Mouse (Mus musculus) myocyte (in vitro differentiated cells): Measurements from ENCODE around the gene Mogat2. TPM values are rescaled to one million over a fixed set of nuclear protein-coding genes. Genes with fewer than 3 reads are reported as not detected.

Experiments used
- H3K27me3 ChIP-seq: one replicate; pipeline ENCODE4 v1.6.1; 2011; ENCODE audit not compliant: control insufficient read depth, insufficient read depth, insufficient read length
- H3K36me3 ChIP-seq: one replicate; pipeline ENCODE4 v1.6.1; 2011; ENCODE audit not compliant: control insufficient read depth, insufficient read depth
- H3K4me2 ChIP-seq: one replicate; pipeline ENCODE4 v1.6.1; 2011; ENCODE audit warnings: low read depth, control low read depth
- H3K4me3 ChIP-seq: one replicate; pipeline ENCODE4 v1.5.1; 2011; ENCODE audit warnings: mild to moderate bottlenecking, control low read depth, moderate library complexity
- H3K79me2 ChIP-seq: one replicate; pipeline ENCODE4 v1.6.1; 2011; ENCODE audit not compliant: control insufficient read depth, insufficient read depth
- H3ac ChIP-seq: one replicate; pipeline ENCODE4 v1.6.1; 2011; ENCODE audit not compliant: control insufficient read depth, insufficient read length
- CEBPB ChIP-seq: IDR thresholded peaks from 2 replicates; pipeline ENCODE4 v1.6.1; 2011; ENCODE audit warnings: mild to moderate bottlenecking, moderate library complexity; ENCODE audit not compliant: poor library complexity, insufficient read depth, severe bottlenecking
- E2F4 ChIP-seq: IDR thresholded peaks from one replicate; pipeline ENCODE4 v1.6.1; 2011; ENCODE audit warnings: mild to moderate bottlenecking, control low read depth, moderate library complexity; ENCODE audit not compliant: insufficient read depth
- MAX ChIP-seq: IDR thresholded peaks from one replicate; pipeline ENCODE4 v1.6.1; 2011; ENCODE audit warnings: low read depth, mild to moderate bottlenecking, control low read depth
- MYOD1 ChIP-seq, 3 experiments: IDR thresholded peaks; one replicate each; pipeline ENCODE4 v1.6.1; 2011; ENCODE audit warnings: control low read depth in 2 of 3, low read depth in 2 of 3, mild to moderate bottlenecking in 2 of 3, moderate library complexity in 1 of 3; ENCODE audit not compliant: insufficient read length in 2 of 3, control insufficient read depth in 1 of 3
- MYOG ChIP-seq, 3 experiments: IDR thresholded peaks; one replicate each; pipeline ENCODE4 v1.6.1; 2011; ENCODE audit warnings: control low read depth in 2 of 3, low read depth in 2 of 3, mild to moderate bottlenecking in 2 of 3; ENCODE audit not compliant: insufficient read length in 2 of 3, control insufficient read depth in 1 of 3, insufficient read depth in 1 of 3
- POLR2A ChIP-seq: IDR thresholded peaks from one replicate; pipeline ENCODE4 v1.6.1; 2011; ENCODE audit warnings: low read depth, mild to moderate bottlenecking, control low read depth, moderate library complexity; ENCODE audit not compliant: insufficient read length
- POLR2AphosphoS2 ChIP-seq: IDR thresholded peaks from one replicate; pipeline ENCODE4 v1.6.1; 2011; ENCODE audit warnings: low read depth, control low read depth; ENCODE audit not compliant: insufficient read length
- REST ChIP-seq: IDR thresholded peaks from one replicate; pipeline ENCODE4 v1.6.1; 2011; ENCODE audit warnings: mild to moderate bottlenecking, control low read depth, moderate library complexity; ENCODE audit not compliant: insufficient read depth, insufficient read length
- SRF ChIP-seq: IDR thresholded peaks from one replicate; pipeline ENCODE4 v1.6.1; 2011; ENCODE audit warnings: low read depth; ENCODE audit not compliant: control insufficient read depth, insufficient read length
- TCF12 ChIP-seq: IDR thresholded peaks from one replicate; pipeline ENCODE4 v1.6.1; 2011; ENCODE audit warnings: mild to moderate bottlenecking, control low read depth; ENCODE audit not compliant: poor library complexity, insufficient read depth, severe bottlenecking
- TCF3 ChIP-seq: IDR thresholded peaks from one replicate; pipeline ENCODE4 v1.6.1; 2011; ENCODE audit warnings: low read depth, control low read depth; ENCODE audit not compliant: insufficient read length
- USF1 ChIP-seq: IDR thresholded peaks from one replicate; pipeline ENCODE4 v1.6.1; 2011; ENCODE audit warnings: low read depth, mild to moderate bottlenecking, control low read depth, moderate library complexity
- polyA plus RNA-seq: library from polyadenylated mRNA; unstranded; fragments of >200 nt; fragmentation: generic; extraction: Trizol; gene quantifications from one replicate; pipeline ENCODE4 v1.2.1, GENCODE M21; 2012; ENCODE audit warnings: missing spikeins

Gene Mogat2
- polyA plus RNA-seq, 1 experiment = 1.9 TPM

DNA sequence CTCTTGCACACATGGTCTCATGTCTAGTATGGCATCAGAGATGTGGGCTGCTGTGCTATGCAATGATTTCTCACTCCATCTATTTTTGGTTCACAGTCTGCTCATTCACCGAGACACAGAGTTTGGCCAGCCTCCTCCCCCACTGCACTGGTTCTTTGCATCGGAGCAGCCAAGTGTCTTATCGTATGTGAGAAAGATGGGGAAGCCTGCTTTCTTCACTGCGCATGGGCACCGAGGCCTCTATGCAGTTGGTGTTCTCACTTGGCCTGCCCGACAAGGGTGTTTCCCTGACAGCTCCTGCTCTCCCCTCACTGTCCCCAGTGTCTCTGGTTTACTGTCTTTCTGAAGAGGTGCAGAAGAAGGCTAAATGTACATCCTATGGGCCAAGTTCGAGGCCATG is 16.6 kb upstream of the Mogat2 start:
- H3K27me3 ChIP-seq = no peaks in the 10 kb centered on the region
- H3K36me3 ChIP-seq = no peaks in the 10 kb centered on the region
- H3ac ChIP-seq = no peak overlapping the region
- no peak overlapping the region for H3K4me3 ChIP-seq
- H3K4me2 ChIP-seq = no peak overlapping the region
- TF ChIP-seq TCF12 = no peak
- no peak for TF ChIP-seq POLR2A
- no peak for TF ChIP-seq USF1
- no peak for TF ChIP-seq MYOG (IDR thresholded peaks at IDR 0.05; ENCODE audit: control insufficient read depth in 1 of 3, insufficient read depth in 1 of 3, insufficient read length in 2 of 3, low read depth in 2 of 3)
- TF ChIP-seq REST = no peak
- TF ChIP-seq TCF3 = no peak
- TF ChIP-seq E2F4 = no peak
- no peak for TF ChIP-seq POLR2AphosphoS2
- TF ChIP-seq MYOD1 (IDR thresholded peaks at IDR 0.05; ENCODE audit: control insufficient read depth in 1 of 3, insufficient read length in 2 of 3, low read depth in 2 of 3) = no peak
- no peak for TF ChIP-seq SRF
- TF ChIP-seq MAX = no peak
- TF ChIP-seq CEBPB = no peak
- H3K79me2 ChIP-seq = no peaks in the 10 kb centered on the region

DNA sequence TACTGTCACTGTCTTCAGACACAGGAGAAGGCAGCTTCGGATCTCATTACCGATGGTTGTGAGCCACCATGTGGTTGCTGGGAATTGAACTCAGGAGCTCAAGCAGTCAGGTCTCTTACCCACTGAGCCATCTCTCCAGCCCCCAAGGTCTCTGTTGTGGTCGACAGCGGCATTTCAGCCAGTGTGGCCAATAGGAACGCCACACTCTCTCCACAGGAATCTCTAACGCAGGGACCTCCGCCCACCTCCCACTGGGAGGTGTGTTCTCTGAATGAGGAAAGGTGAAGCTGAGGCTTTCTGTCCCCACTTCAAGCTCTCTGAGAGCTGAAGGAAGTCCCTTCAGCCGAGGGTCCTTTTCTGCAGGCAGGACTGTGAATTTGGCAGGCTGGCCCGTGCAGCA is 12.0 kb upstream of the Mogat2 start:
- Histone ChIP-seq H3K4me3 (no peak overlapping the region), H3K4me2 (no peak overlapping the region), H3K36me3 (no peaks in the 10 kb centered on the region), H3K79me2 (no peaks in the 10 kb centered on the region), H3K27me3 (no peaks in the 10 kb centered on the region), H3ac (no peak overlapping the region)
- TF ChIP-seq TCF3 (no peak), MYOD1 (IDR thresholded peaks at IDR 0.05; ENCODE audit: control insufficient read depth in 1 of 3, insufficient read length in 2 of 3, low read depth in 2 of 3) (no peak)

DNA sequence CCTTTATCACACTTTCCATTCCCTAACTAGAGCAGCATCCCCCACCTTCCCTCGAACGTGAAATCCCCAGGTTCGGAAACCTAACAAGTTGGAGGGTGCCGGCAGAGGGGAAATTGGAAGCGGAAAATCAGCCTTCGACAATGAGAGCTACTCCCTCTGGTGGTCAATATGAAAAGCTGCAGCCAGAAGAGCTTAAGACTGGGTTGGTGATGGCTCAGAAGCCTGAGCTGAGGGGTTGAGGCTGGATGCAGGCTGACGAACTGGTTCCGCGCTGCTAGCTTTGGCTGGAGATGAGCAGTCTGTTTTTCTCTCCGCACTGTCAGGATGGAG is 11.1 kb upstream of the Mogat2 start:
- Histone ChIP-seq H3K36me3 (no peaks in the 10 kb centered on the region), H3K4me2 (peak overlapping the region; percentile 97), H3K27me3 (no peaks in the 10 kb centered on the region), H3K4me3 (peak overlapping the region; percentile 14), H3ac (no peak overlapping the region), H3K79me2 (no peaks in the 10 kb centered on the region)
- TF ChIP-seq MYOD1 (IDR thresholded peaks at IDR 0.05; ENCODE audit: control insufficient read depth in 1 of 3, insufficient read length in 2 of 3, low read depth in 2 of 3) (no peak), MYOG (IDR thresholded peaks at IDR 0.05; ENCODE audit: control insufficient read depth in 1 of 3, insufficient read depth in 1 of 3, insufficient read length in 2 of 3, low read depth in 2 of 3) (no peak), E2F4 (no peak), USF1 (no peak), POLR2A (no peak), TCF3 (no peak), SRF (no peak), MAX (no peak), CEBPB (no peak), POLR2AphosphoS2 (no peak), REST (no peak), TCF12 (no peak)

DNA sequence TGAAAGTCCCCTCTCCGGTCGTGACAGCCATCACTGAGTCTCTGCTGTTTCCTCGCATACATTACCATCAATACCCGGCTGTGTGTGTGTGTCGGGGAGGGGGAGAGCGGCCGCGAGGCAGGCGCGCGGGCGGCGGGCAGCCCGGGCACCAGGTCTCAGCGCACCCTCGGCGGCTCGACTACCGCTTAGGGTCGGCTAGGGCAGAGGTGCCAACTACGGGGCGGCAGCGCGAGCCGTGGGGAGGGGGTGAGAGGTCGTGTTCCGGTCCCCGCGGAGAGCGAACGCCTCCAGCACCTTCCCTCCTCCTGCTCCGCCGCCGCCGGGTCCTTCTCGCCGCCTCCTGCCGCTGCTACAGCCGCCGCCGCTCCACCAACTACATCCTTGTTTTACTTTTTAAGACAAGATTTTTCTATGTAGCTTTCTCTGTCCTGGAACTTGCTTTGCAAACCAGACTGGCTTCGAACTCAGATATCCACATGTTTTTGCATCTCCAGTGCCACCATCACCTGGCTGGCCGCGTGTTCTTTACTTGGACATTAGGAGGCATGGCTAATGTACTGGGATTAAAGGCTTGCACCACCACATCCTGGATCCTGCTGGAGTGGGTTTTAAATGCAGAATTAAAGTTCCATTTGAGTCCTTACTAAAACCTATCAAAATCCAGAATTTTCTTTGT is 10.6 kb upstream of the Mogat2 start:
- H3K36me3 ChIP-seq = no peaks in the 10 kb centered on the region
- peak overlapping the region; percentile 97 for H3K4me2 ChIP-seq
- TF ChIP-seq TCF3 = no peak
- no peak for TF ChIP-seq MAX
- TF ChIP-seq TCF12 = no peak
- no peak for TF ChIP-seq USF1
- TF ChIP-seq MYOG (IDR thresholded peaks at IDR 0.05; ENCODE audit: control insufficient read depth in 1 of 3, insufficient read depth in 1 of 3, insufficient read length in 2 of 3, low read depth in 2 of 3) = no peak
- no peak for TF ChIP-seq REST
- no peak for TF ChIP-seq CEBPB
- TF ChIP-seq E2F4 = no peak
- TF ChIP-seq MYOD1 (IDR thresholded peaks at IDR 0.05; ENCODE audit: control insufficient read depth in 1 of 3, insufficient read length in 2 of 3, low read depth in 2 of 3) = no peak
- no peak for TF ChIP-seq SRF
- no peak for TF ChIP-seq POLR2AphosphoS2
- TF ChIP-seq POLR2A = no peak
- no peaks in the 10 kb centered on the region for H3K79me2 ChIP-seq
- H3K27me3 ChIP-seq = no peaks in the 10 kb centered on the region
- no peak overlapping the region for H3ac ChIP-seq
- peak overlapping the region; percentile 14 for H3K4me3 ChIP-seq

DNA sequence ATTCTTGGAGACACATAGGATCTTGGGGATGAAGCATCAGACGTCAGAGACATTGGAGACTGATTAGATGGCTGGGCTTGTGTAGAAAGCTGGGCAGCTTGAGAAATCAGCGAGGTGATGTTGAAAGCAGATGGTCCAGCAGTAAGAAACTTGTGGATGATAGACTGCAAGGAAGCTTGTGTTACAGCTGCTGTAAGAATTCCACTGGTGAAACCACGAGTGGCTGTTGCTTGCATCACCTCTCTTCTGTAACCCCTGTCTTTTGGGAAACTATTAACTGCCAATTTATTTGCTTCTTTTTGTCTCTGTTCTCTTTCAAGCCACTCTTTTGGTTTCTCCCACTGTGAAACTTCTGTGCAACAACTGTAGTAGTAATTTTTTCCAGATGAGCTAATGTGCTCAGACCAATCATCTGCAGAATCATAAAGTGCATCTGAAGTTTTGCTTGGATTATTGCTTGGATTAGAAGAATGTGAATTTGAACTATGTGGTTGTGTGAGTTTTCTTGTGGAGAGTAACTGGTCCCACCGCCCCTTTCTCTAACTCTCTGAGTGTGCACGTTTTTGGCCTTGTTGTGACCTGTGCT is 9.8 kb upstream of the Mogat2 start:
- Histone ChIP-seq H3K4me3 (no peak overlapping the region), H3ac (no peak overlapping the region), H3K4me2 (no peak overlapping the region), H3K27me3 (no peaks in the 10 kb centered on the region), H3K36me3 (no peaks in the 10 kb centered on the region), H3K79me2 (no peaks in the 10 kb centered on the region)
- no peak for TF ChIP-seq TCF12
- no peak for TF ChIP-seq E2F4
- TF ChIP-seq MYOG (IDR thresholded peaks at IDR 0.05; ENCODE audit: control insufficient read depth in 1 of 3, insufficient read depth in 1 of 3, insufficient read length in 2 of 3, low read depth in 2 of 3) = no peak
- no peak for TF ChIP-seq REST
- no peak for TF ChIP-seq MAX
- TF ChIP-seq SRF = no peak
- no peak for TF ChIP-seq POLR2AphosphoS2
- TF ChIP-seq TCF3 = no peak
- TF ChIP-seq CEBPB = no peak
- TF ChIP-seq POLR2A = no peak
- TF ChIP-seq MYOD1 (IDR thresholded peaks at IDR 0.05; ENCODE audit: control insufficient read depth in 1 of 3, insufficient read length in 2 of 3, low read depth in 2 of 3) = no peak
- no peak for TF ChIP-seq USF1
